Mouse (Mus musculus) bone marrow macrophage, adult 2 months (primary cell): ENCODE measurements at regions not wholly inside any gene's neighbourhood (a gene's known extent, or its start where the extent isn't known, plus 50 kb on each side); places are given as distances from the start of the nearest gene placed in this dataset.

Source experiments
- CTCF ChIP-seq: IDR thresholded peaks from 2 replicates; pipeline ENCODE4 v1.5.1; 2012; ENCODE audit warnings: low read depth, mild to moderate bottlenecking, low read length, moderate library complexity
- POLR2A ChIP-seq: IDR thresholded peaks from 2 replicates; pipeline ENCODE4 v1.6.1; 2012; ENCODE audit warnings: mild to moderate bottlenecking, low read depth, low read length, borderline replicate concordance

GRCm38 (mm10) chr8:86212461-86212860 lies 368.0 kb downstream of the Abcc12 start:
- TF ChIP-seq CTCF, result no peak
- no peak for TF ChIP-seq POLR2A
